Mouse (Mus musculus) liver, embryonic 16.5 days (tissue): ENCODE data around the gene Lrrc28. TPM values are rescaled to one million over a fixed set of nuclear protein-coding genes. Genes with fewer than 3 reads are reported as not detected.

Source experiments
- ATAC-seq: fragments of 200-750 bp; cut with Nextera tagmentation; 2 replicates; pipeline ENCODE4 v1.8.0; 2017; ENCODE audit warnings: low read depth, mild to moderate bottlenecking, moderate number of reproducible peaks, moderate library complexity
- H3K27ac ChIP-seq: fragments of 300-500 bp; sonication (generic); 2 replicates; pipeline ENCODE4 v1.5.1; 2014; ENCODE audit warnings: mild to moderate bottlenecking, low read length
- H3K27me3 ChIP-seq: fragments of 300-500 bp; sonication (generic); 2 replicates; pipeline ENCODE4 v1.6.1; 2014; ENCODE audit warnings: low read depth, low read length, mixed read lengths; ENCODE audit not compliant: control insufficient read depth, insufficient read depth
- H3K36me3 ChIP-seq: fragments of 300-500 bp; sonication (generic); 2 replicates; pipeline ENCODE4 v1.6.1; 2014; ENCODE audit warnings: mild to moderate bottlenecking; ENCODE audit not compliant: control insufficient read depth, insufficient read depth
- H3K4me1 ChIP-seq: fragments of 300-500 bp; sonication (generic); 2 replicates; pipeline ENCODE4 v1.6.1; 2014; ENCODE audit warnings: low read depth, low read length, mixed read lengths; ENCODE audit not compliant: control insufficient read depth
- H3K4me2 ChIP-seq: fragments of 300-500 bp; sonication (generic); 2 replicates; pipeline ENCODE4 v1.6.1; 2014; ENCODE audit warnings: low read depth, low read length, mixed read lengths
- H3K4me3 ChIP-seq: fragments of 300-500 bp; sonication (generic); 2 replicates; pipeline ENCODE4 v1.5.1; 2014; ENCODE audit warnings: low read depth, mild to moderate bottlenecking, low read length
- H3K9ac ChIP-seq: fragments of 300-500 bp; sonication (generic); 2 replicates; pipeline ENCODE4 v1.6.1; 2014; ENCODE audit warnings: low read depth, low read length
- H3K9me3 ChIP-seq: fragments of 300-500 bp; sonication (generic); replicated peaks from 2 replicates; pipeline ENCODE4 v1.6.1; 2016; ENCODE audit warnings: low read length; ENCODE audit not compliant: control insufficient read depth
- WGBS: fragments of 180-500 bp; shearing (Covaris S2); extraction: QIAGEN DNeasy Blood & Tissue Kit; methylation state at CpG from one replicate; pipeline ENCODE4 v1.1.7; 2014; ENCODE audit not compliant: insufficient replicate concordance; 5-methylcytosine and 5-hydroxymethylcytosine counted together
- polyA plus RNA-seq: library from polyadenylated mRNA; unstranded; fragments of >200 nt; fragmentation: Nextera tagmentation; extraction: Ambion mirVana; gene quantifications from 2 replicates; pipeline ENCODE4 v1.2.1, GENCODE M21; 2015

Lrrc28 gene
- polyA plus RNA-seq, 1 experiment from 2014 or later: 5.3 TPM

DNA sequence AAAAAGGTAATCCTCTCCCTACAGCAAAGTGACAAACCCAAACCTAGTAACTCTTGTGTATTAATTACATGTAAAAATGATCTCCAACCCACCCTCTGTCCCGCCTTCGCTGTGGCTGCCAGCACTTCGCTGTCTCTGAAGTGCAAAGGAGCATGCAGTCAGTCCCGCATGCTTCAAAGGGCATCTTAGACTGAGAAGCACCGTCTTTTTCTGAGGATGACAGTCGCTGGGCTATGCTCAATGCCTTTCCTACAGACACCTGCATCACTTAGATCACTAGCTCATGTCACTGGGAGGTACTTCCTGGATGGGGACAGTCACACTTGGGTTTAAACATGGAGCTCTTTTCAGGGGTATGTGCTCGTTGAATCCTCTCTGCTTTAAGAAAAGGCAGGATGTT, 133.5 kb downstream of the Lrrc28 start:
- Histone ChIP-seq H3K27ac (no peak overlapping the region), H3K4me1 (no peaks in the 10 kb centered on the region; the same call in none of the 2 replicates), H3K27me3 (no peaks in the 10 kb centered on the region), H3K4me2 (no peak overlapping the region), H3K4me3 (no peak overlapping the region), H3K36me3 (no peaks in the 10 kb centered on the region), H3K9me3 (no peaks in the 10 kb centered on the region), H3K9ac (no peak overlapping the region)
- no peak for ATAC-seq
- 73% methylated on average over 7 of the region's 7 CpGs for WGBS

DNA sequence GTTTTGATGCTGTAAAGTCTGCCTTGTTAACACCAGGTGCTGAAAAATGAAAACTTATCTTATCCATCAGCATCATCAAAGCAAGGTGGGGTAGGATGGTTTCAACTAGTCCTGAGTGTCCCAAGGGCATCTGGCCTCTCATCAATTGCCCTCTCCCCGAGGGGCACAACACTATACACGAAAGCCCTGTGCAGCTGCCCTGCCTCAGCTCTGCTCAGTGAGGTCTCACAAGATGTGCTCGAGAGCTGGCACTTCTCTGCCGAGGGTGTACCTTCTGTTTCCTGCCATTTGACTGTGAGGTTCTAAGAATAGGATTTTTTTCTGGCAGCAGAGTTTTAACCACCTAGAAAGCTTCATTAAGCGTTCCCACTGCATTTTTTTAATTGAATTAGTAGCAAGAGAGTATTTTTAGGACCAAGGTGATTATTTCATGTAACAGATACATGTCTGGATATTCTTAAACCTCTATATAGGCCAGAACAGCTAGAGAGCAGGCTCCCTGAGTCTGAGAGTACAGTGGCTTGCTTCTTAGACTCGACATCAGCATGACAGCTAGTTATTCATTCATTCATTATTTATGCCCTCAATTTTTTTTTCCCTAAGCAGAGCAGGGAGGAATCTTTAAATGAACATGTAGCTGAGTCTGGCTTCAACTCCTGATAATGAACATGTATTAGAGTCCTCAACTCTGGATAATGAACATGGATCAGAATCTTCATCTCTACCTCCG, 141.6 kb downstream of the Lrrc28 start:
- 25% methylated on average over 7 of the region's 7 CpGs for WGBS
- H3K27me3 ChIP-seq: no peaks in the 10 kb centered on the region

DNA sequence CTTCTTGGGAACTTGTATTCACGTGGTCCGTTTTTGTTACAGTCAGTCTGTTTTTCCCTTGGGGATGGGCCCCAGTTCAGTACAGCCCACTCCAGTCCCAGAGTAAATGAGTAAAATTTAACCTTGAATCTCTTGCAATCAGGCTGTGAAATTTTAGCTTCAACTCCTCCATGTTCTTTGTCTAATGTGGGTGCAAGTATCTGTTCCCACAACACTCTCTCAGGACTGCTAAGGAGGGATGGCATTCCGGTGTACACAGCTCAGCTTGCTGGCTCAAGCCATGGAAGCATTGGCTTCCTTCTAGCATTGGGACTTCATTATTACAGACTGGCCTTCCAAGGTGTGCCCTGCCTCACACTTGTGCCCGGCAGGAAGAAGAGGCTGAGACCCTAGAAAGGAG, 142.4 kb downstream of the Lrrc28 start:
- Histone ChIP-seq H3K4me1 (no peaks in the 10 kb centered on the region), H3K9ac (no peak overlapping the region), H3K4me3 (no peak overlapping the region), H3K27me3 (no peaks in the 10 kb centered on the region), H3K4me2 (no peak overlapping the region), H3K9me3 (no peaks in the 10 kb centered on the region), H3K36me3 (no peaks in the 10 kb centered on the region), H3K27ac (no peak overlapping the region)
- no peak for ATAC-seq
- WGBS: 47% methylated on average over 4 of the region's 4 CpGs

More for the DNA sequence above, 141.6 kb downstream of the Lrrc28 start:
- Histone ChIP-seq H3K4me1 (no peaks in the 10 kb centered on the region), H3K9me3 (no peaks in the 10 kb centered on the region), H3K4me2 (no peak overlapping the region), H3K4me3 (no peak overlapping the region), H3K36me3 (no peaks in the 10 kb centered on the region), H3K27ac (no peak overlapping the region), H3K9ac (no peak overlapping the region)
- no peak for ATAC-seq

DNA sequence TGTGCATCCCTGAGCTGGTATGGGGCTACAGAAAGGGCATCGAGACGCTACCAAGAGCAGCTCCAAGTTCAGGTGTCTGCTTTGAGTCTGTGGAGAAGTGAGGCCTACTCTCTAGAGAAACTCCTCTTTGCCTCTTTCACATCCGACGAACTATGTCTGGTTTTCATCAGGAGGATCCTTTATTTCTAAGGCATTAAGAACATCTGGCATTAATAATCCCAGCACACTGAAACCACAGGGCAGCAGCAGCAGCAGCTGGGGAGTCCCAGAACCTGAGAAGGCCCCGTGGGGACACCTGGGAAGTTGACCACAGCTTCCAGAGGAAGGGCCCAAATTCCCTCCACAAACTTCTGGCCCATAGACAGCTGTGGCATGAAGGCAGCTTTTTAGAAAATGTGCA, 144.2 kb downstream of the Lrrc28 start:
- no peaks in the 10 kb centered on the region for H3K9me3 ChIP-seq
- no peaks in the 10 kb centered on the region for H3K27me3 ChIP-seq
- 66% methylated on average over 5 of the region's 5 CpGs for WGBS
- no peak overlapping the region for H3K4me3 ChIP-seq
- H3K4me1 ChIP-seq: no peaks in the 10 kb centered on the region
- no peak overlapping the region for H3K4me2 ChIP-seq
- H3K27ac ChIP-seq: no peak overlapping the region
- H3K36me3 ChIP-seq: no peaks in the 10 kb centered on the region
- H3K9ac ChIP-seq: no peak overlapping the region
- ATAC-seq: no peak

DNA sequence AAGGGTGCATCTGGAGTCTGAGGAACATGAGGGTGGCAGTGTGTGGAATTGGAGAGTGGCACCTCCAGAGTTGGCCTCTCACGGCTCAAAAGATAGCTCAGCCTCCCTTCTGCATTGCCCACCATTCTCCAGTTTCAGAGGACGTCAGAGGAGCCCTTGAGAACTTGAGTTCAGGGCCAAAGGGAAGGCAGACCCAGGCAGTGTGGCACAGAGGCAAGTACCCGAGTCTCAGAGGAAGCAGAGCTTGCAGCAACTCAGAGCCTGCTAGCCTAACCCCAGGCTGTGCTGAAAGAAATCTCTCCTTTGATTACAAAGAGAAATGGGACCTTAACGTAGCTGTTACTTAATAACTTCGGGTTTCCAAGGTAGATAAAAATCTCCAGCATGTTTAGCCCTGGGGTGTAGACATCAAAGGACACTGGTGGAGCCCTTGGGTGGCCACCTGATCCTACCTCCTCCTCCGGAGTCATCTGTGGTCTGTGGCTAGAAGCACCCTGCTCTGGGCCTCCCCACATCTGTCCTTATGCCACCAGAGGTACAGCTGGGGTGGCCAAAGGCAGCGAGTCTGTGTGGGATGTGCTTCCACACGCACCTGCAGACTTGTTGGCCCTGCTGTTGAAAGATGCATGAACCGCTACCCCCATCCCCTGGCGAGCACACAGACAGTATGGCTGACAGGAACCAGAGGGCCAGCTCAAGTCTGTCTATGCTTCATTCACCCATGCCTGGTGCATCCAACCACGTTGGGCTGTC, 144.8 kb downstream of the Lrrc28 start:
- Histone ChIP-seq H3K4me2 (no peak overlapping the region), H3K27ac (no peak overlapping the region), H3K9me3 (no peaks in the 10 kb centered on the region), H3K27me3 (no peaks in the 10 kb centered on the region), H3K9ac (no peak overlapping the region), H3K4me3 (no peak overlapping the region), H3K36me3 (no peaks in the 10 kb centered on the region), H3K4me1 (no peaks in the 10 kb centered on the region)
- ATAC-seq: no peak
- WGBS: 42% methylated on average over 11 of the region's 11 CpGs

DNA sequence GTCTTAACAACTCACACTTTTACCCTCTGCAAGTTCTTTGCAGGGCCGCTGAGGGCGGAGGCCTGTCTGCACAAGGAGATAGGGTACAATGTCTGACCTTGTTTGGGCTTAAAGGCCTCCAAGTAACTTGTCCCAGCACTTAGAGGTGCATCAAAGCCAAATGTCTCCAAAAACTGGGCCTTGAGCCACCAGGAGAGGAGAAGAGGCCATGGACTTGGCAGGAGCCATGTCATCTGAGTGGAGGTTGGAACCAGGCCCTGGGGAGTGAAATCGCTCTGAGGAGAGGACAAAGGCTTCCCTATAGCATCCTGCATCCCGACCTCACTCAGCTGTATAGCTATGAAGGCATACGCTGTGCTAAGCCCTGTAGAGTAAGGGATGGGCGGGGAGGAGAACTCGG, 145.6 kb downstream of the Lrrc28 start:
- no peaks in the 10 kb centered on the region for H3K36me3 ChIP-seq
- no peak for ATAC-seq
- no peaks in the 10 kb centered on the region for H3K9me3 ChIP-seq
- H3K27ac ChIP-seq: no peak overlapping the region
- H3K4me1 ChIP-seq: no peaks in the 10 kb centered on the region
- no peak overlapping the region for H3K4me2 ChIP-seq
- H3K27me3 ChIP-seq: no peaks in the 10 kb centered on the region
- 59% methylated on average over 7 of the region's 7 CpGs for WGBS
- no peak overlapping the region for H3K9ac ChIP-seq
- no peak overlapping the region for H3K4me3 ChIP-seq

DNA sequence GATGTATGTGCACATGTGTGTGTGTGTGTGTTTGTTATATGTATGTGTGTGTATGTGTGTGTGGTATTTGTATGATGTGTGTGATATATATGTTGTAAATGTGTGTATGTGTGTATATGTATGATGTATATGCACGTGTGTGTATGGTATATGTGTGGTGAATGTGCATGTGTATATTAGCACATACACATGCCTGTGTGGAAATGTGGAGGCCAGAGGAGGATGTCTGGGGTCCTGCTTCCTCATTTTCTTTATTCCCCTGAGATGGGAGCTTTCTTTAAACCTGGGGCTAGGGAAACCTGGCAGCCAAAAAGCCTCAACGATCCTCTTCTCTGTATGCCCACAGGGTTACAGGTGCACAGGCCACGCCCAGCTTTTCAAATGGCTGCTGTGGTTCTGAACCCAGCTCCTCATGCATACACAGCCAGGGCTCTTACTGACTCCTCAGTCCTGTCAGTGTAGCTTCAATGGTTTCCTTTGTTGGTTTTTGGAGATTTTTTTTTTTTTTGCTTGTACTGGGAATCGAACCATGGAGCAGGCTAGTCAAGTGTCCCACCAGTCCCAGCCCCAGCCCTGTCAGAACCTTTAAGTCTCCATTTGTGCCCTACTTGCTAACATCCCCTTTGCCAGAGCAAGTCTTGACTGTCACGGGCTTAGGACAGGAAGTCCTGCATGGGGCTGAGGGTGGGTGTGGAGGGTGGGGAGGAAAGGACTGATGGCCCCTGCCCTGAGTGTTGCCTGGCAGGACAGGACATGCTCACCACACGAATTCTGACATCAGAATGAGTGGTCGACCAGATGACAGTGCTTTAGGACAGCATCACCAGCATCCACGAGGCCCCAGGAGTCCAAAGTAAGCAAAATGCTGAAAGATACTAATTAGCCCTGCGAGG, 151.0 kb downstream of the Lrrc28 start:
- Histone ChIP-seq H3K4me2 (no peak overlapping the region), H3K4me3 (no peak overlapping the region), H3K4me1 (no peaks in the 10 kb centered on the region), H3K9ac (no peak overlapping the region), H3K36me3 (no peaks in the 10 kb centered on the region), H3K27me3 (no peaks in the 10 kb centered on the region), H3K9me3 (no peaks in the 10 kb centered on the region), H3K27ac (no peak overlapping the region)
- WGBS: 36% methylated on average over 9 of the region's 9 CpGs
- no peak for ATAC-seq

DNA sequence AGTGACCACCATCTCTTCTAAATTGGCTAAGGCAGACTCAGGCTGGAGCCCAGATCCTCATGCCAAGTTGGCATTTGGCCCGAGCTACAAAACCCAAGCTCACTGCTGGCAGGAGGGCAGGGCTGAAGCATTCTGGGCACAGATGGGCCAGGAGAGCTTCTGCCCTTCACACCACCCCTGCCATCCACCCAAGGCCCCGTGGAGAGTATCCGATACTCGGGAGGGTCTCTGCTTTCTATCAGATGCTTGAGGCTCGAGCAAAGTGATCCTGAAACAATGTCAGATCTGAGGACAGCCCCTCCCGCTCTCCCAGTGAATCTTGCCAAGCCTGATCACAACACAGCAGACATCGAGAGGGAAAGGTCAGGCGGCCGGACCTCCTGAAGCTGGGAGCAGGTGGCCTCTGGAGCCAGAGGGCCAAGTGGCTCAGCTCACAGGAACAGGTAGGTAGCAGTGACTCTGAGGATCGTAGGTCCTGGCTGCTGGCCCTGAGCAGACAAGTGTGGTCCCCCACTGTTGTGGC, 157.1 kb downstream of the Lrrc28 start:
- no peak overlapping the region for H3K4me3 ChIP-seq
- H3K4me1 ChIP-seq: no peaks in the 10 kb centered on the region
- H3K27me3 ChIP-seq: no peaks in the 10 kb centered on the region
- H3K9me3 ChIP-seq: no peaks in the 10 kb centered on the region
- no peaks in the 10 kb centered on the region for H3K36me3 ChIP-seq
- no peak overlapping the region for H3K4me2 ChIP-seq
- 61% methylated on average over 10 of the region's 10 CpGs for WGBS
- no peak overlapping the region for H3K27ac ChIP-seq
- no peak overlapping the region for H3K9ac ChIP-seq
- ATAC-seq: no peak
